ENCODE assay signal across 8 mouse cellular contexts in the genomic region with DNA sequence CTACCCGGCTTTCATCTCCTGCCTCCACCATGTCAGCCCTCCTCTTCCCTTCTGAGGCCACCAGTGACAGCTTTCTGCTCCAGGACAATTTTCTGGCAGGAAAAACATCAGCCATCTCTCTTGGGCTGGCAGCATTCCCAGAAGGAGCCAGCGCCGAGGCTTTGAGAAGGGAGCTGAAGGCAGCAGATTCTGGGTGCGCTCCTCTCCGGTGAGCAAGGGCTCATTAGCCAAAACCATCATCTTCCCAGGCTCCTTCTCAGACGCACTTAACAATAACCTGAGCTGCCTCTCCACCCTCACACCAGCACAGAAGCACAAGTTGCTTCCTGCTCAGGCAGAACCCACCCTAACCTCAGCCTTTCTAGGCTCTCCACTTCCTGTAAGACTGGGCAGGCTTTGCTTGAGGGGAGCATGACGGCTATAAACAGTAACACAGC. TPM values are rescaled to one million over a fixed set of nuclear protein-coding genes. Genes with fewer than 3 reads are reported as not detected.
A peak's percentile ranks its signal among the peaks of the same experiment; 100 is the strongest.
DNase-seq lines count a peak whose midpoint lies in the region; ATAC-seq and TF ChIP-seq lines count a peak whose summit lies in the region.

No protein-coding gene starts in this region.

- H3K4me2 ChIP-seq in hindbrain, embryonic 16.5 days (ENCODE audit: low read length): peak overlapping the region; percentile 16; the same call in 1 of the 2 replicates
- H3K4me2 ChIP-seq in hindbrain, embryonic 11.5 days (replicated peaks; ENCODE audit: low read depth, low read length): no peak overlapping the region
- peak overlapping the region; percentile 25; the same call in 1 of the 2 replicates for H3K4me2 ChIP-seq in forebrain, embryonic 16.5 days (ENCODE audit: low read length)
- peak overlapping the region; percentile 31 for H3K4me2 ChIP-seq in kidney, postnatal 0 days (ENCODE audit: low read length)

- no peak for DNase-seq in hindbrain, embryonic 11.5 days (ENCODE audit: low spot score)
- peak; percentile 71 for DNase-seq in MEL (ENCODE audit: low read depth, low spot score)
- DNase-seq in kidney, postnatal 0 days (ENCODE audit: low spot score): peak; percentile 57
- DNase-seq in natural killer cell, adult 2 months (ENCODE audit: low spot score in 2 of 2): peak; percentile 67 to 71
- no peak for DNase-seq in retina, embryonic 14.5 days (ENCODE audit: low spot score)
- no peak for DNase-seq in ovary, adult 18-20 months (ENCODE audit: low spot score)

- no peak for TF ChIP-seq RAD21 in MEL (IDR thresholded peaks at IDR 0.05; ENCODE audit: low read depth, low read length)

- no peak for TF ChIP-seq POLR2A in MEL (IDR thresholded peaks at IDR 0.05; ENCODE audit: control insufficient read depth in 1 of 2, insufficient read depth in 1 of 2, low read depth in 1 of 2, low read length in 2 of 2, poor library complexity in 1 of 2)

- no peak for TF ChIP-seq EP300 in MEL (IDR thresholded peaks at IDR 0.05; ENCODE audit: low read depth in 1 of 2, low read length in 2 of 2)

- peaks cover 2% of the 10 kb centered on the region; the same call in 1 of the 2 replicates for H3K79me2 ChIP-seq in MEL (ENCODE audit: control insufficient read depth, insufficient read depth, low read length, poor library complexity)

- H3K4me1 ChIP-seq in hindbrain, embryonic 16.5 days (ENCODE audit: control insufficient read depth, insufficient read depth, low read depth, low read length): peaks cover 10% of the 10 kb centered on the region
- H3K4me1 ChIP-seq in hindbrain, embryonic 11.5 days (replicated peaks; ENCODE audit: control insufficient read depth, insufficient read depth, low read length): peaks cover under 1% of the 10 kb centered on the region
- H3K4me1 ChIP-seq in MEL (ENCODE audit: control insufficient read depth in 1 of 2, insufficient read depth in 2 of 2, low read length in 2 of 2): peaks cover 21 to 42% of the 10 kb centered on the region in 2 experiments
- H3K4me1 ChIP-seq in forebrain, embryonic 16.5 days (replicated peaks; ENCODE audit: control insufficient read depth, insufficient read depth, low read length): peaks cover 16% of the 10 kb centered on the region
- H3K4me1 ChIP-seq in kidney, postnatal 0 days (replicated peaks; ENCODE audit: insufficient read depth, low read length): peaks cover 12% of the 10 kb centered on the region; the same call in 1 of the 2 replicates

- ATAC-seq in hindbrain, embryonic 16.5 days: no peak
- ATAC-seq in hindbrain, embryonic 11.5 days (ENCODE audit: low FRiP score): no peak
- ATAC-seq in forebrain, embryonic 16.5 days: peak; percentile 18; the same call in 1 of the 2 replicates
- ATAC-seq in kidney, postnatal 0 days (replicated peaks; ENCODE audit: low FRiP score, low read depth): no peak

- H3K9me3 ChIP-seq in hindbrain, embryonic 16.5 days (ENCODE audit: control insufficient read depth, low read length): no peaks in the 10 kb centered on the region
- H3K9me3 ChIP-seq in hindbrain, embryonic 11.5 days (ENCODE audit: control insufficient read depth, low read length): no peaks in the 10 kb centered on the region
- H3K9me3 ChIP-seq in MEL (replicated peaks; ENCODE audit: insufficient read depth, low read length): no peaks in the 10 kb centered on the region
- H3K9me3 ChIP-seq in forebrain, embryonic 16.5 days (ENCODE audit: control insufficient read depth, low read length): no peaks in the 10 kb centered on the region
- no peaks in the 10 kb centered on the region for H3K9me3 ChIP-seq in kidney, postnatal 0 days (replicated peaks; ENCODE audit: low read length)

- H3K4me3 ChIP-seq in hindbrain, embryonic 16.5 days (ENCODE audit: low read length): no peak overlapping the region
- H3K4me3 ChIP-seq in hindbrain, embryonic 11.5 days (ENCODE audit: low read depth, low read length): no peak overlapping the region
- peak overlapping the region; percentile 12 to 32; a peak in 3 of 4 replicates for H3K4me3 ChIP-seq in MEL (ENCODE audit: control insufficient read depth in 1 of 2, insufficient read depth in 1 of 2, low read depth in 2 of 2, low read length in 2 of 2)
- H3K4me3 ChIP-seq in forebrain, embryonic 16.5 days (replicated peaks; ENCODE audit: low read length): no peak overlapping the region
- no peak overlapping the region for H3K4me3 ChIP-seq in kidney, postnatal 0 days (replicated peaks; ENCODE audit: low read depth, low read length)

- no peak overlapping the region for H3K9ac ChIP-seq in hindbrain, embryonic 16.5 days (ENCODE audit: low read depth, low read length)
- no peak overlapping the region for H3K9ac ChIP-seq in hindbrain, embryonic 11.5 days (ENCODE audit: low read depth, low read length)
- H3K9ac ChIP-seq in MEL (ENCODE audit: control insufficient read depth, low read depth, low read length, poor library complexity, severe bottlenecking): peak overlapping the region; percentile 55
- H3K9ac ChIP-seq in forebrain, embryonic 16.5 days (replicated peaks; ENCODE audit: low read depth, low read length): no peak overlapping the region
- 0 out of 2 replicates have a peak overlapping the region, but pooled peaks have one; percentile 6 for H3K9ac ChIP-seq in kidney, postnatal 0 days (ENCODE audit: low read depth, low read length)

- WGBS in hindbrain, embryonic 16.5 days: 53% methylated on average over 7 of the region's 7 CpGs
- WGBS in hindbrain, embryonic 11.5 days: 63% methylated on average over 7 of the region's 7 CpGs
- WGBS in forebrain, embryonic 16.5 days: 15% methylated on average over 7 of the region's 7 CpGs
- 22% methylated on average over 7 of the region's 7 CpGs for WGBS in kidney, postnatal 0 days

- TF ChIP-seq CTCF in MEL (IDR thresholded peaks at IDR 0.05 in 2 of 3, conservative IDR thresholded peaks at IDR 0.05 in 1 of 3; ENCODE audit: control insufficient read depth in 1 of 3, insufficient read depth in 1 of 3, low read depth in 2 of 3, low read length in 3 of 3, poor library complexity in 1 of 3, severe bottlenecking in 1 of 3): no peak
- no peak for TF ChIP-seq CTCF in kidney, postnatal 0 days (IDR thresholded peaks at IDR 0.05; ENCODE audit: low read depth)

- H3K27ac ChIP-seq in hindbrain, embryonic 16.5 days (ENCODE audit: low read depth, low read length): no peak overlapping the region
- H3K27ac ChIP-seq in hindbrain, embryonic 11.5 days (ENCODE audit: low read depth, low read length): no peak overlapping the region
- peak overlapping the region; percentile 12 for H3K27ac ChIP-seq in MEL (ENCODE audit: control insufficient read depth, low read depth, low read length)
- H3K27ac ChIP-seq in forebrain, embryonic 16.5 days (ENCODE audit: low read length): no peak overlapping the region
- H3K27ac ChIP-seq in kidney, postnatal 0 days: 0 out of 2 replicates have a peak overlapping the region, but pooled peaks have one; percentile 37

- peaks cover 18% of the 10 kb centered on the region for H3K27me3 ChIP-seq in hindbrain, embryonic 16.5 days (replicated peaks; ENCODE audit: control insufficient read depth, insufficient read depth, low read length)
- peaks cover 21% of the 10 kb centered on the region for H3K27me3 ChIP-seq in hindbrain, embryonic 11.5 days (ENCODE audit: control insufficient read depth, insufficient read depth, low read length)
- no peaks in the 10 kb centered on the region for H3K27me3 ChIP-seq in MEL (ENCODE audit: control insufficient read depth in 1 of 2, insufficient read depth in 2 of 2, low read length in 2 of 2)
- H3K27me3 ChIP-seq in forebrain, embryonic 16.5 days (replicated peaks; ENCODE audit: control insufficient read depth, insufficient read depth, low read length): peaks cover 15% of the 10 kb centered on the region
- H3K27me3 ChIP-seq in kidney, postnatal 0 days (ENCODE audit: insufficient read depth, low read length): 0 out of 2 replicates have a peak, but pooled peaks cover 9% of the 10 kb centered on the region

- no peaks in the 10 kb centered on the region for H3K36me3 ChIP-seq in hindbrain, embryonic 16.5 days (ENCODE audit: control insufficient read depth, insufficient read depth, low read length)
- no peaks in the 10 kb centered on the region for H3K36me3 ChIP-seq in hindbrain, embryonic 11.5 days (ENCODE audit: control insufficient read depth, insufficient read depth, low read length)
- peaks cover 0 to 21% of the 10 kb centered on the region in 2 experiments; a peak in 2 of 4 replicates for H3K36me3 ChIP-seq in MEL (ENCODE audit: control insufficient read depth in 1 of 2, insufficient read depth in 2 of 2, low read length in 2 of 2)
- H3K36me3 ChIP-seq in forebrain, embryonic 16.5 days (ENCODE audit: control insufficient read depth, insufficient read depth): no peaks in the 10 kb centered on the region
- H3K36me3 ChIP-seq in kidney, postnatal 0 days (ENCODE audit: insufficient read depth, low read length): no peaks in the 10 kb centered on the region

TF ChIP-seq in MEL, 35 proteins besides CTCF, POLR2A, EP300 and RAD21 (continues in another document):
- TF ChIP-seq HCFC1 (IDR thresholded peaks at IDR 0.05; ENCODE audit: low read depth, low read length) (no peak), MEF2A (IDR thresholded peaks at IDR 0.05; ENCODE audit: extremely low read depth, insufficient replicate concordance, low read depth, low read length, poor library complexity, severe bottlenecking) (no peak), GABPA (IDR thresholded peaks at IDR 0.05; ENCODE audit: low read depth, low read length) (no peak), MYB (IDR thresholded peaks at IDR 0.05; ENCODE audit: low read depth, low read length) (no peak), MYC (IDR thresholded peaks at IDR 0.05; ENCODE audit: low read depth, low read length) (no peak), E2F4 (IDR thresholded peaks at IDR 0.05; ENCODE audit: borderline replicate concordance, low read depth, low read length) (no peak)

RNA-seq across cellular contexts. Expression of a gene that starts 4.9 kb away (rescaled TPM):
- polyA plus RNA-seq in hindbrain, embryonic 16.5 days (2015; fragmentation: Nextera tagmentation; extraction: Ambion mirVana): 15.0 TPM in 2 replicates
- 14.6 and 22.1 TPM in 2 replicates for polyA plus RNA-seq in hindbrain, embryonic 11.5 days (2014; fragmentation: Nextera tagmentation; extraction: Ambion mirVana)
- total RNA-seq in MEL (2012; rRNA removed): 11.8 and 14.5 TPM in 2 replicates
- polyA plus RNA-seq in MEL (2012; ENCODE audit: insufficient read depth in 1 of 2, insufficient read length in 2 of 2, low read depth in 1 of 2, low replicate concordance in 2 of 2, missing spikeins in 1 of 2): 10 to 100 TPM in 1 of 2 experiments, not detected in 1; 28.5 TPM
- 10.7 and 11.7 TPM in 2 replicates for polyA plus RNA-seq in forebrain, embryonic 16.5 days (2015; fragmentation: Nextera tagmentation; extraction: Ambion mirVana)
- polyA plus RNA-seq in kidney, postnatal 0 days (2015; fragmentation: Nextera tagmentation; extraction: Ambion mirVana): 8.1 and 8.8 TPM in 2 replicates

RNA-seq across cellular contexts. Expression of a gene that starts 28.2 kb away (rescaled TPM):
- 22.2 and 29.1 TPM in 2 replicates for polyA plus RNA-seq in hindbrain, embryonic 16.5 days (2015; fragmentation: Nextera tagmentation; extraction: Ambion mirVana)
- polyA plus RNA-seq in hindbrain, embryonic 11.5 days (2014; fragmentation: Nextera tagmentation; extraction: Ambion mirVana): 37.8 and 48.7 TPM in 2 replicates
- total RNA-seq in MEL (2012; rRNA removed): 53.1 and 60.9 TPM in 2 replicates
- polyA plus RNA-seq in MEL (2012; ENCODE audit: insufficient read depth in 1 of 2, insufficient read length in 2 of 2, low read depth in 1 of 2, low replicate concordance in 2 of 2, missing spikeins in 1 of 2): 10 to 100 TPM in 1 of 2 experiments, not detected in 1; 56.3 TPM
- polyA plus RNA-seq in forebrain, embryonic 16.5 days (2015; fragmentation: Nextera tagmentation; extraction: Ambion mirVana): 36.3 and 40.3 TPM in 2 replicates
- 27.2 and 29.5 TPM in 2 replicates for polyA plus RNA-seq in kidney, postnatal 0 days (2015; fragmentation: Nextera tagmentation; extraction: Ambion mirVana)

Comparison
In these comparisons a context has a peak if more than half of its experiments do, and no peak if none do; other contexts are left out.
1. H3K27ac ChIP-seq: peak in MEL (single experiment) and kidney, postnatal 0 days (single experiment); none in hindbrain, embryonic 16.5 days (single experiment), hindbrain, embryonic 11.5 days (single experiment) and forebrain, embryonic 16.5 days (single experiment).
2. H3K4me3 ChIP-seq: peak in MEL (2 of 2); none in hindbrain, embryonic 16.5 days (single experiment), hindbrain, embryonic 11.5 days (single experiment), forebrain, embryonic 16.5 days (single experiment) and kidney, postnatal 0 days (single experiment).
3. H3K9ac ChIP-seq: peak in MEL (single experiment) and kidney, postnatal 0 days (single experiment); none in hindbrain, embryonic 16.5 days (single experiment), hindbrain, embryonic 11.5 days (single experiment) and forebrain, embryonic 16.5 days (single experiment).
4. DNase-seq: peak in MEL (single experiment), kidney, postnatal 0 days (single experiment) and natural killer cell, adult 2 months (2 of 2); none in hindbrain, embryonic 11.5 days (single experiment), retina, embryonic 14.5 days (single experiment) and ovary, adult 18-20 months (single experiment).